Mouse (Mus musculus) spleen, adult 2 months (tissue): ENCODE results near the gene Brd4.

Experiments used
- CTCF ChIP-seq: fragments of 200-500 bp; IDR thresholded peaks from 2 replicates; pipeline ENCODE4 v1.5.1; 2011; ENCODE audit warnings: mild to moderate bottlenecking, inconsistent platforms; ENCODE audit not compliant: insufficient read depth, insufficient read length, insufficient replicate concordance; ENCODE audit errors: extremely low read depth
- POLR2A ChIP-seq: fragments of 200-500 bp; IDR thresholded peaks from 2 replicates; pipeline ENCODE4 v1.6.1; 2011; ENCODE audit warnings: low read depth, low read length, inconsistent platforms

- TF ChIP-seq POLR2A (no peak), CTCF (no peak)
These were observed 63.6 kb downstream of the Brd4 start for GRCm38 (mm10) chr17:32220873-32221272.
